Mouse (Mus musculus) gastrocnemius, adult 18-20 months (tissue): ENCODE data around the gene Cstad. TPM values are rescaled to one million over a fixed set of nuclear protein-coding genes. Genes with fewer than 3 reads are reported as not detected.

Source experiments
- DNase-seq: peaks from one replicate; pipeline ENCODE4 v3.0.0; 2021; ENCODE audit warnings: low spot score
- total RNA-seq, 2 experiments: library from RNA; stranded (reverse); gene quantifications; 2 replicates each; pipeline ENCODE4 v1.2.3; 2021

Cstad gene
- total RNA-seq, 2 experiments from 2014 or later, result 1.1 TPM

- DNase-seq, result no peak
These were observed 1.1 kb upstream of the Cstad start for GRCm38 (mm10) chr2:30593636-30594310.

DNA sequence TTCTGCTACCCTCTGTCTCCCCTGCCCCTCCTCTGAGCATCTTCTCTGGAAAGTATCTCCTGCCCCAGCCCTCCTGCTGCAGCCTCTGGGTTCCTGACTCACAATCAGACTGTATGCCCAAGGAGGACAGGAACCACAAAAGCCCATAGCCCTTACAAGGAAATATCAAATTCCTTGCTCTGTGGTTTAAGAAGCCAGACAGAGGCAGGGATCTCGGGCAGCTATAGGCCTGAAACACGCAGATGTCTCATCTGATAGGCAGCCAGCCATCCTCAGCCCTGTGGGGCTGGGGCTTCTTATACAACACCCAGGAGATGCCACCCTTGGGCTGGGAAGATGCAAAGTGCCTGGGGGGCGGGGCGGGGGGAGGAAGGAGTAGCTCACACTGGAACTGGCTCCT is 956 bp downstream of the Cstad start:
- DNase-seq, result no peak

GRCm38 (mm10) chr2:30599621-30600020 is 4.8 kb downstream of the Cstad start:
- DNase-seq, result no peak

DNA sequence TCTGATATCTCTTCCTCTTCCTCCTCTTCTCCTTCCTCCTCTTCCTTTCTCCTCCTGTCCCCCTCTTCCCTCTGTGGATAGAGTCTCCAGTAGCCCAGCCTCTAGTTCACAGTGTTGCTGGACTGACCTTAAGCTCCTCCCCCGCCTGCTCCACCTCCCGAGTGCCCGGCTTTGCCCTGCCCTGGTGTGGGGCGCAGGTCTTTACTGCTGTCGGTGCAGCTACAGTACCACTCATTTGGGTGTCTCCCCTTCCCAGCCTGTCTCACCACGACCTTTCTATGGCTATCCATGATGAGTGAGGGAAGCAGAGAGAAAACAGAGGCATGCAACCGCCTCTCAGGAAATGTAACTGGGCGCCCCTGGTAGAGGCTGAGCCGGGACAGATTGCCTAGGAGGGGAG is 5.5 kb downstream of the Cstad start:
- peak; percentile 62 for DNase-seq

DNA sequence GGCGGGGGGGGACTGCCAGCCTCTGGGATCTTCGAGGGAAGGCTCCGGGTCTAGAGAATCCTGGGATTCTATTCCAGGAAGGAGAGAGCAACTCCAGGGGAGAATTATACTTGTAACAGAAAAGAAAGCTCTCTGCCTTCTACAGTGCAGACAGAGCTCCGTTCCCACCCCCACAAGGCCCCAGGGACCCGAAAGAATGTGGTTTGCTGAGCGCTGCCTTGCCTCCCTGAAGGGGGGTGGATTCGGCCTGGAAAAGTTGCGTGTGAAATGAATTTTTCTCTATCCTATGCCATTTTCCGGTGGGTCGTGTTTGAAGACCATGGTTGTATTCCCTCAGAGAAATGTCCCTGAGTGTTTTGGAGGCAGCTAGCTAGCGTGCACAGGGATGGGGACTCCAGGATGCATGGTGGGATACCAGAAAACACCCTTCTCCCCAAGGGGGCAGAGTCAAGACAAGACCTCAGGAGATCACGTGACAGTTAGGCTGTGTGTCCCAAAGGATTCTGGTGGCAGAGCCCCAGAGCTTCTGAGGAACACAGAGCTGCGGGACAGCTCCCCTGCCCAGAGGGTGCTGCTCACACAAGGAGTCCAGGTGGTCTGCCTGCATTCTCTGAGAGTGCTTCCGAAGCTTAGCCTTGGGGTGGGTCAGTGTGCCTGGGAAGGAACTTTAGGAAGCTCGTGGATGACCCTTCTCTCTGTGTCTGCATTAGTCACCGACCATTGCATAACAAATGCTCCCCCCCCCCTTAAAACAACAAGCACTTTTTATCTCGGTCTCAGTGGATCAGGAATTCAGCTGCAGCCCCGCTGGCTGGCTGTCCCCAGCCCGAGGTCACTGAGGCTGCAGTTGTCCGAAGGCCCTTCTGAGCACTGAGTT is 6.4 kb downstream of the Cstad start:
- DNase-seq, result peak; percentile 79

GRCm38 (mm10) chr2:30602451-30602850 is 7.6 kb downstream of the Cstad start:
- no peak for DNase-seq

GRCm38 (mm10) chr2:30603731-30604130 is 8.9 kb downstream of the Cstad start:
- no peak for DNase-seq

GRCm38 (mm10) chr2:30604880-30605761 is 10.3 kb downstream of the Cstad start:
- DNase-seq, result peak; percentile 32

DNA sequence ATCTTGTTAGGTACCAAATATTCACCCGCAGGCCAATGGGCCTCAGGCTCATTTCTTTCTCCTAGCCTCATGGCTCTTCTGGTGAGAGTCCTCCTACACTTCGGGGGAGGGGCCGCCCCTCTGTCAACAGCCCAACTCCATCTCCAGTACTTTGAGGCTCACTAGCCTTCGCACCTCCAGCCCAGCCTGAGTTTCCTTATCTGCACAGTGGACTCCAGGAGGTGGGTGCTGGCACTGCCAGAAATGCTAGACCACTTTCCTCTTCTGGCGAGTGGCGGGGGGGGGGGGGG is 10.9 kb downstream of the Cstad start:
- DNase-seq, result no peak

- no peak for DNase-seq
These were observed 11.8 kb downstream of the Cstad start for GRCm38 (mm10) chr2:30606621-30607052.

GRCm38 (mm10) chr2:30607941-30608340 is 13.1 kb downstream of the Cstad start:
- DNase-seq, result no peak

GRCm38 (mm10) chr2:30608690-30609201 is 13.9 kb downstream of the Cstad start:
- no peak for DNase-seq

DNA sequence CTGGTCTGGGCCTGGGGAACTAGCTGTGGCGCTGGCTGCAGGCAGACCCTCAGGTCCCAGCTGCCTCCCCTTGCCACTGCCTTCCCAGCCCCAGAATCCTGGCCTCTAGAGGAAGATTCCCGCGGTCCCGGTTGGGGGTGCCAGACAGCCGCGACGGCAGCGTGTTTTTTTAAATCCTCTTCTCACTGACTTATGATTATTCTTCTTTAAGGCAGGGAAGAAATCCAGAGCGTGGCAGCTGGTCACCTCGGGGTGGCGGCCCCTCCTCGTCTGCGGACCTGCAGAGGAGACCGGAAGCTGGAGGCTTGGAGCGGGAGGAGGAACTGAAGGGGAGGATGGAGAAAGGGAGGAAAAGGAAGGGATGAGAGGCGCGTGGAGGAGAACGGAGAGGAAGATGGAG is 18.7 kb downstream of the Cstad start:
- peak; percentile 46 for DNase-seq

DNA sequence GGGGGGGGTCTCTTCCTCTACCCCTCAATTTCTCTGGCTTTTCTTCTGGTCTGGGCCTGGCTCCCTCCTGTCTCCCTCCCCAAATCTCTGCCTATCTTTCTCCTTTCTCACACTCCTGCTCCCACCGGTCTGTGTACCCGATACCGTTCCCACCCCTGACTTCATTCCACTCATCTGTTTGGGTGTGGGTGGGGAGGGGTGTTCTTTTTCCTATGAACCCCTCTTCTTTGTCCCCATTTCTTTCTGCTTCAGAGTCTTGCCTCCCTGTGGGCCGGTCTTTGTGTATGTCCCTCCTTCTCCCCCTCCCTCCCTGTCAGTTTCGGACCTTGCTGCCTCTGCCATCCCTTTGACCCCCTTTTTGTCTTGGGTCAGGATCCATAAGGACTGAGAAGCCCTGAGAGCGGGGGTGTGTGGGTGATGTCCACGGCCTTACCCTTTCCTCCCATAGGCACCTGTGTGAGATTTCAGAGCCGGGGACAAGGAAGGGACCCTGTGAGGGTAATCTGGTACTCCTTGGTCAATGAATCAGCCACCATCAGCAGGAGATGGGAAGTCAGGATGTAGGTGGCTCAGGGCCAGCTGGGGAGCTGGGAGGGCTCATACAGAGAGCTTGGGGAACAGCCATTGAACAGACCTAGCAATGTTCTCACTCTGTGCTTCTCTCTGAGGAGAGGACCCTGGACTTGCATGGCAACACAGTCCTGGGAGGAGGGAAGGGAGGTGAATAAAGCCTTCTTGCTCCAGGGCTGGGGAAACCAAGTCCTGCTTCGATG is 19.5 kb downstream of the Cstad start:
- DNase-seq, result no peak

GRCm38 (mm10) chr2:30615869-30616268 is 21.0 kb downstream of the Cstad start:
- no peak for DNase-seq

DNA sequence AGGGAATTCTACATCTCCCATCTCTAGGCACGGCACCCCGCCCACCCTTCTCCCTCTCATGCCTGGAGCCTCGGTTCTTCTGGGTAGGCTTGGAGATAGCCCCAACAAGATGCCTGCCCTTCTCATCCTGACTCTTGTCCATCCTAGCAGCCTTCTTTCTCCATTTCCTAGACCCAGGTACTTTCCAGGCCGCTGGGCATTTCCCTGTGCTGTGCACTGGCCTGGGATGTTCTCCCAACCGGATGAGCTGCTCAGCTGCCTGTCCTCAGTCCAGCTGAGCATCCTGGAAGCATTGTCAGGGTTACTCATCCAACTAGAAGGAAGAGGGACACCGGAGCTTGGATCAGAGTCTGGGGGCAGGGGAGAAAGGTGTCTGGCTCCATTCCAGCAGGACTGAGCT is 21.6 kb downstream of the Cstad start:
- no peak for DNase-seq

DNA sequence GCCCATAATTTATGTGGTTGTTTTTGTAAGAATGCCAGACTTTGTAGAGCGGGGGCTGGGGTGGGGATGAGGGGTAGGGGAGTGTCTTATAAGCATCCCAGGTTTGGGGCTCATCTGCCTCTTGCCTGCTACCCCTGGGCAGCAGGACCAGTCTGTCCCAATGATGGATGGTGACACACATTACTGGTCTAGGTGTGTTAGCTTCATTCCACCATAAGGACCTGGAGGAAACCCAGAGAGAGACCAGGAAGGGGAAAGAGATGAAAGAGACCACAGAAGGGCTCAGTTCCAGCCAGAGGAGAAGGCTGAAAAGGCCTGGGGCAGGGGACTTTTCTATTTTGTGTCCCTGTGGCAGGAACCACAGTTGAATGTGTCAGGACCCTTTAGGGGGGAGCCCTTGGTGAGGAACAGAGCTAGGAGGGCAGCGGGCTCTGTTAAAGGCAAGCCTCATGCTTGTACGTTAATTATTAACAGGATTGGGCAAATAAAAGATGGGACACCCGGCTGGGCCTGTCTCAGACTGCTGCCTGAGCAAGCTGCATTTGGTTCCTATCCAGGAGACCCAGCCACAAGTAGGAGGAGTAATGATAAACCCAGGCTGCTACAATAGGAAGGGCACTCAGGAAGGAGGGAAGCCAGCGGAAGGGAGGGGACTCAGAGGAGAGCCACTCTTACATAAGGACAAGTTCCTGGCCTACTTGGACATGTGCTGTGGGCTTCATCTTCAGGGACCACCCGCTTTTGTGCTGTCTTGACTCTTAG is 23.8 kb downstream of the Cstad start:
- no peak for DNase-seq

- no peak for DNase-seq
These were observed 29.0 kb downstream of the Cstad start for GRCm38 (mm10) chr2:30623873-30624272.

DNA sequence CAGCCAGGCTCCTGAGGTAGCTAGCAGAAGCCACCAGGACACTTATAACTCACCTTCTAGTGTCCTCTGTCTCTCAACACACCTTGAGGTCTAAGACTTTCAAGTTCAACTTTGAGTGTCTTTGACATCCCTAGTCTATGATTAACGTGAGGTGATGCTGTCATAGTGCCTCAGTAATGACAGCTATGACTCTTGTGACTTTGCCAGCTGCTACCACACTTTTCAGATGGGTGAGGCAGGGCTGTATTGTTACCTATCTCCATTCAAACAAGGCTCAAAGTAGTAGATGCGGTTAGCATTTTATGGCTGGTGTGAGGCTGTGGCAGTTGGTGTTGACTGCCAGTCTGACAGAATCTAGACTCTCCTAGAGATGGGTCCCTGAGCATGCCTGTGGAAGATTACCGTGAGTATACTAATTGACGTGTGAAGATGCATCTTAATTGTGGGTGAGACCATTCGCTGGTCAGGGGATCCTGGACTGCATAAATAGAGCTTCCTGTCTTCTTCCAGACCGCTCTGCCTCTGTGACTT is 30.5 kb downstream of the Cstad start:
- no peak for DNase-seq

DNA sequence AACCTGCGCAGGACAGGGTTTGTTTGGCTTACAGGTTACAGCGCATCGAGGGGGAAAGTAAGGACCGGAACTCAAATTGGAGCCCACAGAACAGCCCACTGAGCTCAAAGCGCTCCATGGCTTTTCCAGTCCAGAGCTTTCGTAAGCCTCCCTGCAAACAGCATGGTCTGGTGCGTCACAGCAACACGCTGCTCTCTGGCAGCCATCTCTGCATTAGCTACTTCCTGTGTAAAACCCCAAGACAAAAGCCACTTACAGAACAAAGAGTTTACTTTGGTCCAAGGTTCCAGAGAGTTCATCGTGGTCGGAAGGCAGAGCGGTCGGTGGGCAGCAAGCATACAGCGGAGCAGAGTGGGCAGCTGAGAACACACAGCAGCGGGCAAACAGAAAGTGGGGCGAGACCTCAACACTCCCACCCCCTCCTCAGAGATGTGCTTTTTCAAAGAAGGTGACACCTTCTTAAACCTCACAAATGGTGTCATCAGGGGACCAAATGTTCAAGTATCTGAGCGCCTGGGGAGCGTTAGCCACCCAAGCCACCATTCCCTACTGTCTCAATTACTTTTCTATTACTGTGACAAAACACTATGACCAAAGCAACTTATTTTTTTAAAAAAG is 31.3 kb downstream of the Cstad start:
- no peak for DNase-seq
